Mouse (Mus musculus): ENCODE data around the gene Ctcf. TPM values are rescaled to one million over a fixed set of nuclear protein-coding genes. Genes with fewer than 3 reads are reported as not detected.
"Not testable (repeated sequence)": the region's sequence is repeated elsewhere in the genome, so short reads cannot be mapped to it uniquely, and the experiment has no call there.

Gene Ctcf
- polyA plus RNA-seq, 1 experiment from 2014 or later = 101 TPM

- ATAC-seq (ENCODE audit: insufficient number of reproducible peaks, insufficient read depth, low FRiP score, low read depth); H3K27me3 ChIP-seq (ENCODE audit: control insufficient read depth, insufficient read depth, low read length); H3K4me3 ChIP-seq (ENCODE audit: low read depth, low read length); H3K9ac ChIP-seq (replicated peaks; ENCODE audit: low read depth, low read length); H3K27ac ChIP-seq (ENCODE audit: low read length); H3K4me2 ChIP-seq (replicated peaks; ENCODE audit: low read depth, low read length); H3K36me3 ChIP-seq (ENCODE audit: control insufficient read depth, insufficient read depth, low read length); H3K9me3 ChIP-seq (ENCODE audit: control insufficient read depth, low read depth, low read length): not testable (repeated sequence)
- peaks cover 14% of the 10 kb centered on the region for H3K4me1 ChIP-seq (ENCODE audit: control insufficient read depth, insufficient read depth, low read length)
- WGBS = 70% methylated on average over 3 of the region's 3 CpGs
Measured at GRCm38 (mm10) chr8:105602540-105602939, 33.8 kb upstream of the Ctcf start.

GRCm38 (mm10) chr8:105604804-105605381, 31.5 kb upstream of the Ctcf start, which contains the start of gene Ripor1:
TSS of gene Ripor1 (plus strand) at chr8:105605255.
- peak within 1 kb of the TSS; percentile 79 for H3K9ac ChIP-seq (replicated peaks; ENCODE audit: low read depth, low read length)
- under 1% methylated on average over 37 of the region's 42 CpGs for WGBS
- peaks cover 17% of the 10 kb centered on the region for H3K4me1 ChIP-seq (ENCODE audit: control insufficient read depth, insufficient read depth, low read length)
- no peaks in the 10 kb centered on the region for H3K36me3 ChIP-seq (ENCODE audit: control insufficient read depth, insufficient read depth, low read length)
- H3K27ac ChIP-seq (ENCODE audit: low read length) = peak within 1 kb of the TSS; percentile 88
- H3K4me2 ChIP-seq (replicated peaks; ENCODE audit: low read depth, low read length) = peak within 1 kb of the TSS; percentile 91
- ATAC-seq (ENCODE audit: insufficient number of reproducible peaks, insufficient read depth, low FRiP score, low read depth) = peak; percentile 80
- H3K27me3 ChIP-seq (ENCODE audit: control insufficient read depth, insufficient read depth, low read length) = no peaks in the 10 kb centered on the region
- H3K9me3 ChIP-seq (ENCODE audit: control insufficient read depth, low read depth, low read length) = no peaks in the 10 kb centered on the region
- peak within 1 kb of the TSS; percentile 68 for H3K4me3 ChIP-seq (ENCODE audit: low read depth, low read length)

GRCm38 (mm10) chr8:105605491-105606188, 30.7 kb upstream of the Ctcf start:
- Histone ChIP-seq H3K4me1 (ENCODE audit: control insufficient read depth, insufficient read depth, low read length) (peaks cover 17% of the 10 kb centered on the region), H3K36me3 (ENCODE audit: control insufficient read depth, insufficient read depth, low read length) (no peaks in the 10 kb centered on the region), H3K4me3 (ENCODE audit: low read depth, low read length) (peak overlapping the region; percentile 68), H3K4me2 (replicated peaks; ENCODE audit: low read depth, low read length) (peak overlapping the region; percentile 91), H3K27ac (ENCODE audit: low read length) (peak overlapping the region; percentile 88), H3K9ac (replicated peaks; ENCODE audit: low read depth, low read length) (peak overlapping the region; percentile 79), H3K9me3 (ENCODE audit: control insufficient read depth, low read depth, low read length) (no peaks in the 10 kb centered on the region), H3K27me3 (ENCODE audit: control insufficient read depth, insufficient read depth, low read length) (no peaks in the 10 kb centered on the region)
- under 1% methylated on average over 37 of the region's 39 CpGs for WGBS
- ATAC-seq (ENCODE audit: insufficient number of reproducible peaks, insufficient read depth, low FRiP score, low read depth) = peak; percentile 29; the same call in 1 of the 2 replicates

- Histone ChIP-seq H3K4me3 (ENCODE audit: low read depth, low read length) (peak overlapping the region; percentile 68), H3K9ac (replicated peaks; ENCODE audit: low read depth, low read length) (peak overlapping the region; percentile 31; the same call in 1 of the 2 replicates), H3K4me1 (ENCODE audit: control insufficient read depth, insufficient read depth, low read length) (peaks cover 17% of the 10 kb centered on the region), H3K27me3 (ENCODE audit: control insufficient read depth, insufficient read depth, low read length) (no peaks in the 10 kb centered on the region), H3K36me3 (ENCODE audit: control insufficient read depth, insufficient read depth, low read length) (no peaks in the 10 kb centered on the region), H3K9me3 (ENCODE audit: control insufficient read depth, low read depth, low read length) (no peaks in the 10 kb centered on the region), H3K4me2 (replicated peaks; ENCODE audit: low read depth, low read length) (peak overlapping the region; percentile 91), H3K27ac (ENCODE audit: low read length) (peak overlapping the region; percentile 88)
- peak; percentile 67 for ATAC-seq (ENCODE audit: insufficient number of reproducible peaks, insufficient read depth, low FRiP score, low read depth)
- WGBS = 1% methylated on average over 30 of the region's 30 CpGs
Measured at GRCm38 (mm10) chr8:105606189-105607023, 30.0 kb upstream of the Ctcf start.

- H3K4me1 ChIP-seq (ENCODE audit: control insufficient read depth, insufficient read depth, low read length) = peaks cover 17% of the 10 kb centered on the region
- peak overlapping the region; percentile 91 for H3K4me2 ChIP-seq (replicated peaks; ENCODE audit: low read depth, low read length)
- 5% methylated on average over 10 of the region's 10 CpGs for WGBS
- peak overlapping the region; percentile 68 for H3K4me3 ChIP-seq (ENCODE audit: low read depth, low read length)
- no peak for ATAC-seq (ENCODE audit: insufficient number of reproducible peaks, insufficient read depth, low FRiP score, low read depth)
- H3K9me3 ChIP-seq (ENCODE audit: control insufficient read depth, low read depth, low read length) = no peaks in the 10 kb centered on the region
- no peaks in the 10 kb centered on the region for H3K36me3 ChIP-seq (ENCODE audit: control insufficient read depth, insufficient read depth, low read length)
- 0 out of 2 replicates have a peak, but pooled peaks cover 4% of the 10 kb centered on the region for H3K27me3 ChIP-seq (ENCODE audit: control insufficient read depth, insufficient read depth, low read length)
- peak overlapping the region; percentile 88; the same call in 1 of the 2 replicates for H3K27ac ChIP-seq (ENCODE audit: low read length)
- H3K9ac ChIP-seq (replicated peaks; ENCODE audit: low read depth, low read length) = 0 out of 2 replicates have a peak overlapping the region, but pooled peaks have one; percentile 31
Measured at GRCm38 (mm10) chr8:105607062-105607461, 29.3 kb upstream of the Ctcf start.

DNA sequence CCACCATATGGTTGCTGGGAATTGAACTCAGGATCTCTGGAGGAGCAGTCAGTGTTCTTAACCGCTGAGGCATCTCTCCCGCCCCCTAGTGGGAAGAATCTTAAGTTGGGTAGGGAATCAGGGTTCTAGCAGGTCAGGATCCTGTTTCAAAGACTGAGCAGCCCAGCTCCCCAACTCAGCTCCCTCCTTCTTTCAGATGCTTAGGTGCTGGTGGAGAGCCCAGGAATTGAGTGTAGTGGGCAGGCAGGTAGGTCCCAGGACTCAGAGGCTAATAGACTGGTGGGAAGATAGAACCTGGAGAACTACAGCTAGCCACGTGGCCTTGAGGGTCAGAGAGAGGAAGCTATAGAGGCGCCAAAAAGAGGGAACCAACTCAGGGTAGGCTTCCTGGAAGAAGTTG, 28.7 kb upstream of the Ctcf start:
- Histone ChIP-seq H3K27me3 (ENCODE audit: control insufficient read depth, insufficient read depth, low read length) (0 out of 2 replicates have a peak, but pooled peaks cover 4% of the 10 kb centered on the region), H3K4me1 (ENCODE audit: control insufficient read depth, insufficient read depth, low read length) (peaks cover 17% of the 10 kb centered on the region), H3K27ac (ENCODE audit: low read length) (no peak overlapping the region), H3K4me2 (replicated peaks; ENCODE audit: low read depth, low read length) (peak overlapping the region; percentile 91; the same call in 1 of the 2 replicates), H3K9ac (replicated peaks; ENCODE audit: low read depth, low read length) (no peak overlapping the region), H3K36me3 (ENCODE audit: control insufficient read depth, insufficient read depth, low read length) (no peaks in the 10 kb centered on the region), H3K9me3 (ENCODE audit: control insufficient read depth, low read depth, low read length) (no peaks in the 10 kb centered on the region), H3K4me3 (ENCODE audit: low read depth, low read length) (no peak overlapping the region)
- WGBS = 34% methylated on average over 4 of the region's 4 CpGs
- ATAC-seq (ENCODE audit: insufficient number of reproducible peaks, insufficient read depth, low FRiP score, low read depth) = no peak

DNA sequence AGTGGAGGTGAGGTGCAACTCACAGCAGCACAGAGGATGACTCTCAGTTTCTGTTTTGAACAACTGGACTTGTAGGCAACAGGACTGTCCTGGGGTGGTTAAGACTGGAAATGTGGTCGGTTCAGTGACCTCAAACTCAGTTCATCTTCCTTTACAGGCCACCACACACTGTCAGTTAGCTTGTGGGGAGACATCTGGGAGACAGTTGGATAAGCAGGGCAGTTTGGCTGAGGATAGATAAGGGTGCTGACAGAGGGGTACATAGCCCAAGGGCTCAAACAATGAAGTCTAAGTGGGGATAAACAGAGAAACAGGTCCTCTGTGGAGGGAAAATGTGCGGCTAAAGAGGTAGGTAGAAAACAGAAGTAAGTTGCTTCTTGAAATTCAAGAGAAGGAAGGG, 27.0 kb upstream of the Ctcf start:
- peaks cover 21% of the 10 kb centered on the region for H3K4me1 ChIP-seq (ENCODE audit: control insufficient read depth, insufficient read depth, low read length)

DNA sequence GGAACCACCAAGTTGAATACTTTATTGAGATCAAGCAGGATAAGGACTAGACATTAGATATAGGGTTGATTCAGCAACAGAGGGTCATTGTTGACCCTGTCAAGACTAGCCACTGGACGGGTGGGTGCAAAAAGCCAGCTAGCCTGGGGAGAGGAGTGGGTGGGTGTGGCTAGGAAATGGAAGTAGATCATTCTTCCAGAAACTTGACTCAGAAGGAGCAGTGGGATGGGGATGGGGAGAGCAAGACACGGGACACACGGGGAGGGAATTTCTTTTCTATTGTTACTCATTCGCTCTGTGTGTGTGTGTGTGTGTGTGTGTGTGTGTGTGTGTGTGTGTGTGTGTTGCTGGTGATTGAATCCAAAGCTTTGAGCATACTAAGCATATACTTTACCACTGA, 26.6 kb upstream of the Ctcf start:
- Histone ChIP-seq H3K4me3 (ENCODE audit: low read depth, low read length) (no peak overlapping the region), H3K36me3 (ENCODE audit: control insufficient read depth, insufficient read depth, low read length) (peaks cover under 1% of the 10 kb centered on the region; the same call in 1 of the 2 replicates), H3K27ac (ENCODE audit: low read length) (no peak overlapping the region), H3K4me1 (ENCODE audit: control insufficient read depth, insufficient read depth, low read length) (peaks cover 18% of the 10 kb centered on the region), H3K27me3 (ENCODE audit: control insufficient read depth, insufficient read depth, low read length) (0 out of 2 replicates have a peak, but pooled peaks cover 4% of the 10 kb centered on the region), H3K4me2 (replicated peaks; ENCODE audit: low read depth, low read length) (no peak overlapping the region), H3K9me3 (ENCODE audit: control insufficient read depth, low read depth, low read length) (no peaks in the 10 kb centered on the region), H3K9ac (replicated peaks; ENCODE audit: low read depth, low read length) (no peak overlapping the region)
- WGBS = 73% methylated on average over 4 of the region's 4 CpGs
- ATAC-seq (ENCODE audit: insufficient number of reproducible peaks, insufficient read depth, low FRiP score, low read depth) = no peak

More for the DNA sequence above, 27.0 kb upstream of the Ctcf start:
- 82% methylated on average over 2 of the region's 2 CpGs for WGBS
- Histone ChIP-seq H3K4me2 (replicated peaks; ENCODE audit: low read depth, low read length) (no peak overlapping the region), H3K9me3 (ENCODE audit: control insufficient read depth, low read depth, low read length) (no peaks in the 10 kb centered on the region), H3K36me3 (ENCODE audit: control insufficient read depth, insufficient read depth, low read length) (no peaks in the 10 kb centered on the region), H3K27me3 (ENCODE audit: control insufficient read depth, insufficient read depth, low read length) (0 out of 2 replicates have a peak, but pooled peaks cover 4% of the 10 kb centered on the region), H3K9ac (replicated peaks; ENCODE audit: low read depth, low read length) (no peak overlapping the region), H3K4me3 (ENCODE audit: low read depth, low read length) (no peak overlapping the region), H3K27ac (ENCODE audit: low read length) (no peak overlapping the region)
- ATAC-seq (ENCODE audit: insufficient number of reproducible peaks, insufficient read depth, low FRiP score, low read depth) = no peak
